Mouse (Mus musculus) left cerebral cortex, postnatal 25 days (tissue): ENCODE results near the gene Poldip2. TPM values are rescaled to one million over a fixed set of nuclear protein-coding genes. Genes with fewer than 3 reads are reported as not detected.
"Not testable (repeated sequence)": the region's sequence is repeated elsewhere in the genome, so short reads cannot be mapped to it uniquely, and the experiment has no call there.

Experiments
- DNase-seq, 2 experiments: peaks; one replicate each; pipeline ENCODE4 v3.0.0; 2022; ENCODE audit warnings: low spot score in 2 of 2, mixed read lengths in 1 of 2
- intact Hi-C: fragments of 180-260 bp; cut with DNase I; formaldehyde crosslinking; loops from one replicate; pipeline ENCODE4 v1.15.1; 2025
- total RNA-seq, 2 experiments: library from RNA; stranded (reverse); gene quantifications; 2 replicates each; pipeline ENCODE4 v1.2.3; 2021

Gene Poldip2
- total RNA-seq, 2 experiments from 2014 or later: 104 to 115 TPM

DNA sequence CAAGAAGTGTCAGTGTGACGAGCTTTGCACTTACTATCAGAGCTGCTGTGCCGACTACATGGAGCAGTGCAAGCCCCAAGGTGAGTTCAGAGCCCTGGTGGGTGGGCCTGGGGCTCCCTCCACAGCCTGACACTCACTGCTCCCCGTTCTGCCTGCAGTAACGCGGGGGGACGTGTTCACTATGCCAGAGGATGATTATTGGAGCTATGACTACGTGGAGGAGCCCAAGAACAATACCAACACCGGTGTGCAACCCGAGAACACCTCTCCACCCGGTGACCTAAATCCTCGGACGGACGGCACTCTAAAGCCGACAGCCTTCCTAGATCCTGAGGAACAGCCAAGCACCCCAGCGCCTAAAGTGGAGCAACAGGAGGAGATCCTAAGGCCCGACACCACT lies 12.4 kb upstream of the Poldip2 start:
- intact Hi-C loops: no loop called here
- DNase-seq: no peak

DNA sequence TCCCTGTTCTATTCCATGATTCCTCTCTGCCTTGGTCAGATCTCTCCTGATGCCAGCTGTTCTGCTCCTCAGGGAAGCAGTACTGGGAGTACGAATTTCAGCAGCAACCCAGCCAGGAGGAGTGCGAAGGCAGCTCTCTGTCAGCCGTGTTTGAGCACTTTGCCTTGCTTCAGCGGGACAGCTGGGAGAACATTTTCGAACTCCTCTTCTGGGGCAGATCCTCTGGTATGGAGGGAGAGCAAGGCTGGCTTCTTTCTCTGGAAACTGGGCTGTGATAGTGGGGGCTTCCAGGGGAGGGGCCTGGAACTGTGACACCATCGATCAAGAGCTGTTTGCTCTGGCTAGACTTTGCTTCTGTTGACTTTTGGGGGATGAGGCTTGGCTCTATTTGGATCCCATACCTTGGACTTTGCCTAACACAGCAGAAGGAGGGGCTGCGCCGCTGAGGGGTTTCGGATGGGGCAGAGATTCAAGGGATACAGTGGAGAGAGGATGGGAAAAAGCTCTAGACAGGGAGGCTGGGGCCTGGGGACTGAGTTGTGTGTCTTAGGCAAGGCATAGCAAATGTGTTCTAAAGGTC lies 11.3 kb upstream of the Poldip2 start:
- intact Hi-C loops: no loop called here
- no peak for DNase-seq

DNA sequence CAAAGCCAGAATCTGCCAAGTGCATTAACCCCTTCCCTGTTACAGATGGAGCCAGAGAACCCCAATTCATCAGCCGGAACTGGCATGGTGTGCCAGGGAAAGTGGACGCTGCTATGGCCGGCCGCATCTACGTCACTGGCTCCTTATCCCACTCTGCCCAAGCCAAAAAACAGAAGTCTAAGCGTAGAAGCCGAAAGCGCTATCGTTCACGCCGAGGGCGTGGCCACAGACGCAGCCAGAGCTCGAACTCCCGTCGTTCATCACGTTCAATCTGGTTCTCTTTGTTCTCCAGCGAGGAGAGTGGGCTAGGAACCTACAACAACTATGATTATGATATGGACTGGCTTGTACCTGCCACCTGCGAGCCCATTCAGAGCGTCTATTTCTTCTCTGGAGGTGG lies 10.5 kb upstream of the Poldip2 start:
- no peak for DNase-seq
- intact Hi-C loops: no loop called here

DNA sequence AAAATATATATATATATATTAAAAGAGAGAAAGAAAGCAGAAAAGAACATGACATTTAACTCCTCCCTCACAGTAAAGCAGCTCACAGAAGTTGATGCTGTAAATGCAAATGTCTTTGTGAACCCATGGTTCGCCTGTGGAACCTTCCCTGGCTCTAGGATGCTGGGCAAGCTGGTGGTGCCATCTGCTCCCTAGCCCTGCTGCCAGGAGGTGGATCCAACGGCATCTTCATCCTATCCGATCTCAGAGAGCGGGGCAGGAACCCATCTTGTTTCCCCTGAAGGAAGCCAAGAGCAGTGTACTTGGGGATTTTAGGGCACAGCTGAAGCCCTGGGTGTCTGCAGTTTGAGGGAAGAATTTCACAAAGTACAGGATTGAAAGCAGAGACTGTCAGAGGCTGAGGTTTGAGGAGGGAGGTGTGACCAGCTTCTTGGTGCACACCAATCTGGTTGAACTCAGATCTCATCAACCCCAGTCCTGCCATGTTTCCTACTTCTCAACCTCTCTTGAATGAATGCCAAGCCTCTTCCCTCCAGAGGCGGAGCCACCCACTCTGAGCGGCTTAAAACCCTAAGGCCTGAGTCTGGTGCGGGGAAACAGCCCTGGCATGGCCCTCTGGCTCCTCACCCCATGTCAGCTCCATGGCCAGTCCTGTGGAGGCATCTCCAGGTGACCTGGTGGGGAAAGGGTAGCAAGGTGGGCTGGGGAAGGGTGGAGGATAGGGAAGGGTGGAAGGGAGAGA lies 8.9 kb upstream of the Poldip2 start, which contains the start of gene Sebox:
Gene Sebox (plus strand): TSS at position 539 of the 742 bp plus-strand sequence.
- peak in 1 of 2 experiments; percentile 42 for DNase-seq
- intact Hi-C loops: no loop called here

DNA sequence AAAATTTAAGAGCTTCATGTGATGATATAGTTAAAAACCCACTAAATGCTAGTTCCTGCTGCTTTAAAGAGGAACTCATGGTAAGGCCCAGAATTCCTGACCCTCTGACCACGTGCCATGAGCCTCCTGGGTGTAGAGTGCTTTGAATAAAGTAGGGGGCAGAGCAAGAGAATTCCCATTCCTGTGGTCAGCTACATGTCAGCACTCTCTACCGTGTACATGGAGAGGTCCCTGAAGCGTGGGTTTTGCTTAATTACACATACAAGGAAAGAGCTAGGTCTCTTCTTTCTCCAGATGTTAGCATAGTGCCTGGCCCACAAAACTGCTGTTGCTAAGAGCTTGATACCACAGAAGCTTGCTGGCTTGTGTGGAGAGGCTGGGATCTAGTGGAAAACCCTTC lies 6.6 kb upstream of the Poldip2 start:
- intact Hi-C loops: no loop called here
- DNase-seq: no peak

DNA sequence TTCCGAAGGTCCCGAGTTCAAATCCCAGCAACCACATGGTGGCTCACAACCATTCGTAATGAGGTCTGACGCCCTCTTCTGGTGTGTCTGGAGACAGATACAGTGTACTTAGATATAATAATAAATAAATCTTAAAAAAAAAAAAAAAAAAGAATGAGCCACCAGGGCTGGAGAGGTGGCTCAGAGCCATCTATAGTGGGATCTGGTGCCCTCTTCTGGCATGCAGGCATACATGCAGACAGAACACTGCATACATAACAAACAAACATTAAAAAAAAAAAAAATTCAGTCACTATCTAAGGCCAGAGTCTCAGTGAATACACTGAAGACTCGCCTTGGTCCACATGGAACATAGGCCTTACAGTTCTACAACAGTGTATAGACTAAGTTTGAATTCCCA lies 2.8 kb upstream of the Poldip2 start:
- no peak for DNase-seq
- intact Hi-C loops: no loop called here

DNA sequence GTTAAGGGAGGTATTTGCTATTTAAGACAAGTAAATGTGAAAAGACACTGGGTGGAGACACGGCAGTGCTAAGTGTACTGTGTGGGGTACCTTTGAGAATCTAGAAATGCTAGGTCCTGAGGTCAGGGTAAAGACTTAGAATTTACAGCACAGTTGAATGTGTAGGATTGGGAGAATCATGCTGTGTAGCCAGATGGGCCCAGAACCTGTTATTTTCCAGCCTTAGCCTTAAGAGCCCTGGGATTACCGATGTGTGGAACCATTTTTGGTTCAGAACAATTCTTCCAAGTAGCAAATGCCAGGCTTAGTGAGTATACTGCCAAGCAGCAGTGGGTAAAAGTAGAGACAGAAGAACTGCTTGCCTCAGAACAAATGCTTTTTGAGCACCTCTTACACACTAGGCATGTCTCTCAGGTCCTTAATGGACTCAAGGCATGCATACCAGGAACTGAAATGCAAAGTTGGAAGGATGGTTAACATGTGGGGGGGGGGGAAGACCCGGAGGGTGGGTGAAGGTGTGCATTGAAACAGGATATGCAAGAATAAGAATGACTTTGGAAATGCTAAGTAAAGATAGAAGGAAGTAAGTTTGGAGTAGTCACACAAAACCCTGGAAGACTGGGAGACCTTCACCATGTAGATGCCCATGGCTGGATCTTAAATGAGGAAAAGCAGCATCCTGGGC lies 1.3 kb downstream of the Poldip2 start:
- no peak for DNase-seq
- intact Hi-C loops: no loop called here

DNA sequence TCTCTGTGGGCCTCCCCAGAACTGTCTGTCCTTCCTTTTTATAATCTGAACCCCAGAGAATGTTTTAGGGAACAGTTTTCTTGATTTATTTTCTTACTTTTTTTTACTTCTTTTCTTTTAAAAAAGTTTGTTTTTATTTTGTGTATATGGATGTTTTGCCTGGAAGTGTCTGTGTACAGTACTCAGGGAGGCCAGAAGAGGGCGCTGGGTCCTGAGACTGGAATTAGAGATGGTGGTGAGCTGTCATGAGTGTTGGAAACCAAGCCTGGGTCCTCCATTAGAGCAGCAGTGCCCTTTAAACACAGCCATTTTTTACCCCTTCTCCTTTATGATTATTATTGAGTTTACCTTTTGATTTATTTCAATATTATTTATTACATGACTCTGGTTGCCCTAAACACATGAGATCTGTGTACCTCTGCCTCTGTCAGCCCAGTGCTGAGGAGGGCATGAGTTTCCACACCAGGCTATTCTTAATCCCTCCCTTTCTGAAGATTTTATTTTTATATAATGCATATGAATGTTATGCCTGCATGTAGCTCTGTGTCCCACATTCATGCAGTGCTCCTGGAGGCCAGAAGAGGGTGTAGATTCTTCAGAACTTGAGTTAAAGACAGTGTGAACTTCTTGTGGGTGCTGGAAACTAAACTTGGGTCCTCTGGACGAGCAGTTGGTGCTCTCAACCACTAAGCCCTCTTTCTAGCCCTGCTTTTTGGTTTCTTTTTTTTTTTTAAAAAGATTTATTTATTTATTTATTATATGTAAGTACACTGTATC lies 3.7 kb downstream of the Poldip2 start:
- DNase-seq: no peak
- intact Hi-C loops: no loop called here

DNA sequence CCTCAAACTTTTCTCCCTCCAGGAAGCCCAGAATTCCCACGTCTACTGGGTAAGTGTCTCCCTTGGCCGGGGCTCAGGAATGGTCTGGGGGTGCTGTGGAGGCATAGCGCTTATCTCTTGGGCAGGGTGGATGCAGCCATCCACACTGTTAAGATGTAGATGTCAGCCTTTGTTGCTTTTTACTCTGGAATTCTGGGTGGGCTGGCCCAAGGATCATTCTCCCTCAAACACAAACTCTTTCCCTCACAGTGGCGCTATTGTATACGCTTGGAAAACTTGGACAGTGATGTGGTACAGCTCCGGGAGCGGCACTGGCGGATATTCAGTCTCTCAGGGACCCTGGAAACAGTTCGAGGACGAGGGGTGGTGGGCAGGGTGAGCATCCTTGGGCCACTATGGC lies 6.9 kb downstream of the Poldip2 start:
- no peak for DNase-seq
- intact Hi-C loops: no loop called here

DNA sequence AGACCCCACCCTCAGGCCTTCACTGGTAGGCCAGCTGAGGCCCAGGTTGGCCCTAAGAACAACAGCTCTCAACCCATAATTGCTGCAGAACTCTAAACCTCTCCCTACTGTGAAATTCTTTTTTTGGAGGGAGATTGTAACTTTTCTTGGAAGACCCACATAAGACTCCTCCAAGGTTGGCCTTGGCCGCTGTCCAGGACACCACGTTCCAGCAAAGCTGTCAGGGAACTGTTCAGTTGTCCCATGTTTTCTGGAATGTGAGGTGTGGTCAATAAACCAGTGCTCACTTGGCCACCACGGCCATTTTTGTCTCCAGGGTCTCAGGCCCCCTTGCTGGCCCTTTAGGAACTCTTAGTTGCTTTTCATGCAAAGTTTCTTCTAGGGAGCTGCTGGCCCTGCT lies 9.9 kb downstream of the Poldip2 start:
- no peak for DNase-seq
- intact Hi-C loops: no loop called here

DNA sequence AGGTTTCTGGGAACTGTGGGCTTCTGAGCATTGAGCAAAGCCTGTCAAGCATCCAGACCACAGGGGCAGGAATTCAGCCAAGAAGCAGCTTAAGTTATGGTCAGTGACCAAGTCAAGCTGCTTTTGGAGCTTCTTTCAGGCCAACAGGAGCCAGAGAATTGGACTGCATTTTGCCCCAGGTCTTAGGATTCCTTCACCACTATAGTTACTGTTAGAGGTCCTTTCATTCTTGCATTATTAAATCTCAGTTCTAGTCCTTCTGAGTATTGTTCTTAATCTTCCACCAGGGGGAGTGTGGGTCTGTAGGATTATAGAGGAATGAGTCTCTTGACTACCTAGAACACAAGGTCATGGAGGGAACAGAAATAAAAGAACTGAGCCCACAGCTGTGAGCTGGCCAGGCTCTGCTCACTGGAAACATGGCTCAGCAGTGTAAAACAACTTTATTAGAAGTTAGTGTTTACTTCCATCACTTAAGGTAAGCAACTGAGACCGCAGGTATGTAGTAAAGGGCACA lies 10.5 kb downstream of the Poldip2 start:
- intact Hi-C loops: no loop called here
- DNase-seq: peak in 1 of 2 experiments; percentile 36

DNA sequence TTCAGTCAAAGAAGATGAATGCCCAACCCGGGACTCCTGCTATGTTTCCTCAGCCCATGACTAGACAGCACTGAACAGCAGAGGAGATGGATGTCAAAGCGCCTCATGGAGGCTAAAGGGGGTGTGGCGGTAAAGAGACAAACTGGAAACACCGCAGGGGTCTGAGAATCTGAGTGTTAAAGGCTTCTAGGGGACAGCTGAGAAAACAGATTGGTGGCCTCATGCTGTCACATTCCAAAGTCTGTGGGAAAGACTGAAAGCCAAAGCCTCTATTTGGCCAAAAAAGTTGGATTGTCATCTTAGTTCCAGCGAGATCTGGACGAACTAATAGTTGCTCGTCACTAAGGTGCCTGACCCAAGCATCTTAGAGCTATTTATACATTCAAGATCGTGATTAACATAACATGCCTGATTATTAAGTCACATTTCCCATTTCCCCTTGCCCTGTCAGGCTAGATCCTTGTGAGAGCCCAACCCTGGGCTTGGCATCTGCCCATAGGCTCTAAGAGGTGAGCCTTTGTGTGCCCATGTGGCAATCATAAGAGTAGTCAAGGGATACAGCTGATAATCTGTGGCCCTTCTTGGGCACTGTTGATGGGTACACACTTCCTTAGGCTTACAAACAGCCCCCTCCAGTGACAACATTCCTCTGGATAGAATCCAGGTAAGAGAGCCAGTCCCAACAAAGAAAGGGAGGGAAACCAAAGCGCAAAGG lies 11.4 kb downstream of the Poldip2 start:
- no peak for DNase-seq
- intact Hi-C loops: no loop called here

DNA sequence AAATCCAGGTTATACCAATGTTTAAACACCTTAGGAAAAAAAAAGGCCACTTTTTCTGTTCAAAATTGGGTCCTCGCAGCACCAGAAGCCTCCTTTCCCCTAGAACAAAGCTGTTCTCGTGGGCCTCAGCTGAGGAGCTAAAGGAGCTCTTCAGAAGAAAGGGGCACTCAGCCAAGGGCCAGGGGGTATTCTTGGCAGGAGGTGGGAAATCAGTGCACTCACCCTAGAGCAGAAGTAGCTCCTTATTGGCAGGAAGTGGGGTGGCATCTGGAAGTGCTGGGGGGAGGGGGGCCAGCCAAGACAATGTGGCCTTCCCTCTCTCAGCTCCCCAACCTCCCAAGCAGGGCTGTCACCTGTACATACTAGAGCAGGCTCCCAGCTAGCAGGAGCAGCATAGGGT lies 12.8 kb downstream of the Poldip2 start:
- intact Hi-C loops: no loop called here
- no peak for DNase-seq

DNA sequence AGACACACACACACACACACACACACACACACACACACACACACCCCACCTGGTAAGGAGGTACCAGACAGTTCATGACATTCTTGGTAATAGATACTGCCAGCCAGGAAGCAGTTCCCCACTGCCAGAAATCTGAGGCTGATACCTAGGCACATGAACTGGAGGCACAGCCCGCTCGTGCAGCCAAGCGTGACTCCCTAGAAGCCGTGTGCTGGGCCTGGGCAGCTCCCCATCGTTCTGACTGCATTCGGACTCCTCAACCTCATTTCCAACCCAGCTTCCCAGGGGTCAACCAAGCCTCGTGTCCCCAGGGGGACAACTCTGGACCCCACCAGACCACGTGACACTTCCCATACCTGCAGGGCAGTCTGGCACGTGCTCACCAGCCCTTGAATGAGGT lies 16.7 kb downstream of the Poldip2 start:
- no peak for DNase-seq
- intact Hi-C loops: no loop called here

DNA sequence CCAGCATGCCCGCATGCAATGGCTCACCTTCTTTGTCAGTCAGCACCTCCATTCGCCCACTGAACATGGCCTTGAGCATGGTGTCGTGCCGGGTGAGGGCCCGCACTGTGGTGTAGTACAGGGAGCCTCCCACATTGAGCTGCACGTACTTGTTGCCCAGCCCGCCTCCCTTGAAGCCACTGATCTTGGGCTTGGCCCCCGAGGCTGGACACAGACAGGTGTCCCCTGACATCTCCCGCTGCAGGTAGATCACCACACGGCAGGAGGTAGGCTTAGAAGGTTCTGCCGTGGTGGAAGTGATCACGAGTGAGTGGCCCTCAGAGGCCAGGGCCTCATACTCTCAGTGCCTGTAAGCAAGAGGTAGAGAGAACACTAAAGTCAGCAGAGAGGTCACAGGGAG lies 18.0 kb downstream of the Poldip2 start:
- intact Hi-C loops: no loop called here
- no peak for DNase-seq

DNA sequence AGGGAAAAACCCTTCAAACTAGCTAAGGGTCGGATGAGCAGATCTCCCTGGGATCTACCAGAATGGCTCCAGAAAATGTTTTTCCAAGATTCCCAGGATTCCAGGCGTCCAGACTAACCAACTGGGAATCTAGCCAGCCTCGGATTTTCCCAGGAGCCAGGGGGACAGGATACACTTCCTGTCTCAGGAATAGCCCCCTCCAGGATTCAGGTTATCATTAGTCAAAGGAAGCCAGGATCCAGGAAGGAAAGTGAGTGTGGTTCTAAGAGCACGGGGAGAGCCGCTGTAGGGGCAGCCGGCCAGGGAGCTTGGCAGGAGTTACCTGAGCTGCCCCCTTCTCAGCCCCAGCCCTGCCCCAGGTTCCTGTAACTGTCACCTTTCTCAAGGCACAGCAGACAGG lies 19.1 kb downstream of the Poldip2 start:
- intact Hi-C loops: no loop called here
- no peak for DNase-seq

DNA sequence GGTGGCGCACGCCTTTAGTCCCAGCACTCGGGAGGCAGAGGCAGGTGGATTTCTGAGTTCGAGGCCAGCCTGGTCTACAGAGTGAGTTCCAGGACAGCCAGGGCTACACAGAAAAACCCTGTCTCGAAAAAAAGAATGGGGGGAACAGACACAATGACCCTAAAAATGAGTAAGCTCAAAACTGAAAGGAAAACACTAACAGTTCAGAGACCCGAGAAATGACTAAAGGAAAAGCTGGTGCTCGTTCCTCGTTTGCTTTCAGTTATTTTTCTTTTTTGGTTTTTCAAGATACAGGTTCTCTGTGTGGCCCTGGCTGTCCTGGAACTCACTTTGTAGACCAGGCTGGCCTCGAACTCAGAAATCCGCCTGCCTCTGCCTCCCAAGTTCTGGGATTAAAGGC lies 19.5 kb downstream of the Poldip2 start:
- intact Hi-C loops, DNase-seq: not testable (repeated sequence)

DNA sequence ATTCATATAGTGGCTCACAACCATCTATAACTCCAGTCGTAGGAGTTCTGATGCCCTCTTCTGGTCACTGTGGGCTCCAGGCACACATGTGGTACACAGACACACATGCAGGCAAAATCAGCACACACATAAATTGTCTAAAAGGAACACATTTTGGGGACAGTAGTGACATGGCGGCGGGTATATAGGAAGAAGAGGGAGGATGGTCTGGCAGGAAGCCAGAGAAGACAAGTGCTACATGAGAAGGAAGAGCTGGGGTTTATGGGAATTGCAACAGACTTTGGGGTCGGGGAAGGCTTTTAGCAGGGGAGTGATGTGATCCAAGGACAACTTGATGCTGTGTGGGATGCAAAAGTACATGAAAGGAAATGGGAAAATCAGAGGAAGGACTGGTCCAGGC lies 22.5 kb downstream of the Poldip2 start:
- no peak for DNase-seq
- intact Hi-C loops: no loop called here

DNA sequence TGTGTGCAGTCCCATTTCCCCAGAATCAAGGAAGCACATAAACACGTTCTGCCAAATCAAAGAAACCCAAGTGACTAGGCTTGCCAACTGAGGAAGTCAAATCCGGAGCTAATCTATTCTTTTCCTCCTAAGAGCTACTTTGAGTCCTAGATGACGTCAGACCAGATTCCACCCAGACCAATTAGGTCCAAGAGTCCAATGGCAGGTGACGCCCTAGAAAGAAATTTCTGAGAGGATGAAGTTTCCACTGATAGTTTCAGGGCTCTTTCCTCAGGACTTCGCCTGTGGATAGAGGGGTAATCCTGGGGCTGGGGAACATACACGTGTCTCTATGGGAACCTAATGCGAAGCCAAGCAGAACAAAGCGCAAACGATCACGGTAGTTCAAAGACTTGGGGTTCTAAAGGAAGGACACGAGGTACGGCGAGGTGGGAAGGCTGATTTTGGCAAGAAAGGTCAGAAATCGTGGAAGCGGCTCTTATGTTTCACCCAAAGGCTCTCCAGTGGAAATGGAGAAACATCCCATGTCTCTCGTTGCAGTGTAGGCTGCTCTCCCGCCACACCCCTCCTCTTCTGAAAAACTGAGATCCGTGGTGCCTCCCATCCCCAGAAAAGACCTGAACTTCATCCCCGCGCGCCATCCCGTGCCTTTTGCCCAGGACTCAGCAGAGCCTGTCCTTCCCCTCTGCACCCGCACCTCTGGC lies 23.5 kb downstream of the Poldip2 start:
- intact Hi-C loops: loop anchor here (1.0 kb wide), 2 partner anchors 15 to 23 kb away; partner anchors contain the start of genes Poldip2, Tmem199 and Tmem97

More for the DNA sequence above, 23.5 kb downstream of the Poldip2 start:
- peak in 1 of 2 experiments; percentile 39 for DNase-seq
